Mouse (Mus musculus): Measurements from ENCODE around the gene Gm20388. TPM values are rescaled to one million over a fixed set of nuclear protein-coding genes. Genes with fewer than 3 reads are reported as not detected.

The Gm20388 gene
- total RNA-seq, 2 experiments from 2014 or later: 6.8 to 7.8 TPM

DNA sequence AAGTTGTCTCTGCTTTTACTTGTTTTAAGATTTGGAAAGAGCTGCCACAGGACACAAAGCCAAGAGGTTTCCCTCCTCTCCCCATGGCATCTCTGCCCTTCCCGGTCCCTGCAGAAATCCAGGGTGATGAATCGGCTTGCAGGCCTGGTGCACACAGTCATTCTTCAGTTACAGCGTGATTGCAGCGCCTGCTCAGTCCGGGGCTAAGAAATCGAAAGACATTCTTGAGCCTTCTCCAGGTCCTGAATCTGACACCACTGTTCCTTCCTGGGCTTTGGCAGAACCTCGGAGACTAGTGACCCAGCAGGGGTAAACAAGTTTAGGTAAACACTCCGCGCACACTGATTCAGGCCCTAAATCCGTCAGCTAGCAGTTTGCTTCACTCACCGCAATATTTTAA, 991.7 kb downstream of the Gm20388 start:
- intact Hi-C loops (cut with DNase I): no loop called here
- DNase-seq: no peak

DNA sequence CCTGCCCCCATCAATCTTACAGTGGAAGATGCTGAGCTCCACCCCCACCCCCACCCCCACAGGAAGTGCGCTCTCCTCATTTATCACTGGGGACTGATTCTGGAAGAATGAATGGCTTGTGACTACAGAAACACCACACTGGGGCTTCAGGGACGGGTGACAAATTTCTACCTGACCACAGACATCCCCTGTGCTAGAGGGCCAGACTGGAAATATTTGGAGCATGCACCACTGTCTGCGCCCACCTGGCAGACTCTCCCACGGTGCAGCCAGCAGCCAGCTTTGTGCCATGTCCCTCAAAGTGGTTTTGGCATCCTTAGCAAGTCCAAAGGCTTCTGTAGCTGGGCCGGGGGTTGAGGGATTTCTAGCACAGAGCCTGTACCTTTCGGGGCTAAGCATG, 997.0 kb downstream of the Gm20388 start:
- DNase-seq: no peak
- intact Hi-C loops (cut with DNase I): no loop called here

DNA sequence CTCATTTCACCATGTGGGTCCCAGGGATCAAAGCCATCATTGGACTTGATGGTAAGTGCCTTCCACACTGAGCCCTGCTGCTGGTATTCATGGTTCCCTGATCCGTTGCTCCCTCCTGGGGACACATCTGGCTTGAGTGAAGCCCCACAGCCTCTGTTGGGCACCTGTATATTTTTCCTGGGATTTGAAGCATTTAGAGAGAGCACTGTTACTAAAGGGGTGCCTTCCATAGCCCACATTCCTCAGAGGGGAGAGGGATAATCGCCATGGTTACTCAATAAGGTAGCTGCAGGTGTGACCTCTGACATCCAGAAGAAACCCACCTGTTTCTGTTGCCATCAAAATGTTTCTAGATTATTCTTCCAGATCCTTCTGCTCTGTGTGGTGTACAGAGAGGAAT, 1000.3 kb downstream of the Gm20388 start:
- intact Hi-C loops (cut with DNase I): no loop called here

DNA sequence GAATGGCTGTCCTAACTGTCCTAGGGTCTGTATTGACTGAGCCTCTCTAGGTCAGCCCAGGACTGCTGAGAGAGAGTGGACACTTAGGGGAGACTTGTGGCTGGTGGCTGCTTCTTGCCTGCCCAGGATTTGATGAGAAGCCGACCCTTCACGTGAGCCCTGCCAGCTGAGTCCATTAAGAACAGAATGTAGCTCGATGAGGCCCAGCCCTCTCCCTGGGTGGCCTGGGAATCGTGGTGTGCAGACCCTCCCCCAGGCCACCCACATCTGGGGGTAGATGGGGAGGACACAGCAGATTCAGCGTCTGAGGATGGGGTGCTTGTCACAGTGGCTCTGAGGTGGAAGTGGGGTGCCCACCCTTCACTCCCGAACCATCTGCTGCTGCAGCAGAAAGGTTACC, 1001.8 kb downstream of the Gm20388 start:
- no peak for DNase-seq
- intact Hi-C loops (cut with DNase I): no loop called here

More for the DNA sequence above, 1000.3 kb downstream of the Gm20388 start:
- DNase-seq: no peak

DNA sequence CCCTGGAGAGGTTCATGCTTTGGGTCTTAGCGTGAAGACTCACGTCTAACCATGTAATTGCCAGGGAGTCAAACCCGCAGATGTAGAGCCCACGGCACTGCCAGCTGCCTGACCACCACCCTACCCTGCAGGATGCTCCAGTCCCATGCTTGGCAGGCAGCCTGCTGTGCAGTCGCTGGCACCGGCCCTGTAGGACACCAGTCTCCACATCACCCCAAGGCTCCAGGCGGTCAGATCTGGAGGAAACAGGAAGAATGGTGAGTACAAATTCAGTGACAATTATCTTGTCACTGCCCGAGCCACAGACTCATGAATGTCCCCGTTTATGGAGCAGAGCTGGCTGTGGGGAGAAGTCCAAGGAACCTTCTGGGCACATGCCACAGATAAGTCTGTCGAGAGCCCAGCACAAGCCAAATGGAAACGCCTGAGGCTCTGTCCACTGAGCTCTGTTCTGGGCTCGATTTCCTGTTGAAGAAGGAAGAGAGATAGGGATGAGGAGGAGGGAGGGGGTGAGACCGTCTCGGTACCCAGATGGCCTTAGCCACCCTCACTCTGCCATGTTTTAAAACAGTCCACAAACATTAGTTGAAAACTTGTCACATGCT, 1006.3 kb downstream of the Gm20388 start:
- intact Hi-C loops (cut with DNase I): no loop called here
- no peak for DNase-seq

DNA sequence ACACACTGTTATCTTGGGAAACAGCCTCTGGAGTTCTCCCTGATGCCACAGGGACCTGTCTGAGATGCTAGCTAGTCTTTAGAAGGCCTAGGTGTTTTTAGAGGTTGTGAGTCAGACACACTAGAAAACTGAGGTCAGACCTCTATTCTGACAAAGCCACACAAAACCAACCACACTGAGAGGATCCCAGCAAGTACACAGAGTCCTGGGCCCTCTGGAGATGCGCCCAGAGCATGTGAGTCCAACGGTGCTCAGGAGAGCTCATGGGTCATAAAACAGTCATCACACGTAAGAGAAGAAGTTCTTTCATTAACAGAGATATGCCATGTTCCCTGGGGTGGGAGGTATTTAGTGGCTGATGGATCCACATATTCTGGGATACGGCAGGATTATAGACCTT, 1009.9 kb downstream of the Gm20388 start:
- intact Hi-C loops (cut with DNase I): no loop called here
- DNase-seq: no peak

DNA sequence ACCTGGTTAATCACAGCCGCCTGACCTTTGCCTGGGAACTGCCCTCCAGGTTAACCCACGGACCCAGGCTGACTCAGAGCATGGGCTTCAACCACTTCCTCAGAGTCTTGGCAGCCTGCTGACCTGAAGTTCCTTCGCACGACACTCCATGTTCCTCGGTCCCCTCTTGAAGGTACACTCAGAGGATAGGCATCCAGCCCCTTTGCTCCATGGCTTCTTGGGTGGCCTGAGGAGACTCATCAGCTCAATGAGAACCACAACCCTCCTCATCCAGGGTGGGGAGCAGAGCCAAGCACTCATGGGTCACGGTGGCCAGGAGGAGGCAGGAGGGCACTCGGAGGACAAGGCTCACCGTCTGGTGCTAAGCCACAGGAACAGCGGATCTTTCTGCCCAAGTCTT, 1015.6 kb downstream of the Gm20388 start:
- no peak for DNase-seq
- intact Hi-C loops (cut with DNase I): no loop called here

DNA sequence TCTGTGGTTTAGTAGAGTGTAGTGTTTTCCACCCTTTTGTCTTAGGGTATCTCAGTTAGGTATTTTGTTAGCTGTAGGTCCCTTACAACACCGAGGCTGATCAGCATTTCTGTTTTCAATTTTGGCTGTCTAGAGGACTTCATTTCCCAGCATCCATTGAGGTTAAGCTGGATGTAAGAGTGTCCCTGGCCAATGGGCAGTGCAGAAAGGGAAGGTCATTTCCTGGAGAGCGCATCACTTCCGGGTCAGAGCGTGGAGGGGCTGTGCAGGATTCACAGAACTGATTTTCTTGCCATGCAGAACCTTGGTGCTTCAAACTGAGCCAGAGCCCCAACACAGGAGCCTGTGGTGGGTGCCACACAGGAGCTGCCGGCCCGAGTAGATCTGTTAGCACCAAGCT, 1017.4 kb downstream of the Gm20388 start:
- no peak for DNase-seq
- intact Hi-C loops (cut with DNase I): no loop called here

DNA sequence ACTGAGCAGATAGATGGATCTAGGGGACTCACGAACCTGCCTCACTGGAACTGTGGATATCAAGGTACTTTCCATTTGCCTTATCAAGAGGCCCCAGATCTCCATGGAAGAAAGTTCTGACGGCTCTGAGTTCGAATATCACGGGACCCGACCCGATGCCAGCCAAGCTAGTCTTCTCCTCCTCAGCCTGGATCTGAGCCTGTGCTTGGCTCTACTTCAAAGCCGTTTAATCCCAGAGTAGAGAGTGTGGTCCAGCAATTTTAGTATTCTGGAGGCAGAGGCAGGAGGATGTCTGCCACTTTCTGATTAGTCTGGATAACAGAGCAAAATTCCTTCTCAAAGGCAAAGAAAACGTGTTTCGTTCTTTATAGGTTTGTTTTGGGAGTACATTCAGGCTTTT, 1024.0 kb downstream of the Gm20388 start:
- no peak for DNase-seq
- intact Hi-C loops (cut with DNase I): no loop called here

DNA sequence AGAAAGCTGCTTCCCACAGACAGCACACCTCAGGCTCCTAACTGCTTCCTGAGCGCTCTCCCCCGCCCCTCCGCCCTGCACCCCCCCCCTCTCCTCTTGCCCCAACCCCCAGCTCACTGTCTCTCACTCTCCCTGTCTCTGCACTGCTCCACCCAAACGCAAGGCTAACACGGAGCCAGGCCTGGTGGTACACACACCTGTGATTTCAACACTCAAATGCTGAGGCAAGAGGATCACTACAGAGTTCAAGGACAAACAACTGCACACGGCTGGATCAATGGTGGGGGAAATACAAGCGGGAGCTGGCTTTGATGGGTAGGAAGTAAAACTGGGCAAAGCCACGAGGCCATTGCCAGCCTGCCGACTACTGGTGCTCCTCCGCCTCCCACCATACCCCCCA, 1026.0 kb downstream of the Gm20388 start:
- no peak for DNase-seq
- intact Hi-C loops (cut with DNase I): no loop called here

DNA sequence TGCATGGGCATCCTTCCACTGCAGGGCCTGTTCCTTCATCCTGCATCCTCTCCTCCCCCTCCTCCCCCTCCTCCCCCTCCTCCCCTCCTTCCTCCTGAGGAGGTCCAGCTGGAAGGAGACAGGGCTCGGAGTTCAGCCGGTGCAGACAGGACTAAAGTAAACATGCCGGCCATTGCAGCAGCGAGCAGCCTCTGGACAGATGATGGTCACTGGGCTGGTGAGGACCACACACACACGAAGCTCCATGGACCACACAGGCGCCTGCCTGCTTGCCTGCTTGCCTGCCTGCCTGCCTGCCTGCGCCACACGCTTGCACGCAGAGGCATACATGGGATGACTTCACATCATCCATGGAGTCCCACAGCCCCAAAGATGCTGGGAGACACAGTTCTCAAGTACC, 1026.8 kb downstream of the Gm20388 start:
- intact Hi-C loops (cut with DNase I): no loop called here
- no peak for DNase-seq

DNA sequence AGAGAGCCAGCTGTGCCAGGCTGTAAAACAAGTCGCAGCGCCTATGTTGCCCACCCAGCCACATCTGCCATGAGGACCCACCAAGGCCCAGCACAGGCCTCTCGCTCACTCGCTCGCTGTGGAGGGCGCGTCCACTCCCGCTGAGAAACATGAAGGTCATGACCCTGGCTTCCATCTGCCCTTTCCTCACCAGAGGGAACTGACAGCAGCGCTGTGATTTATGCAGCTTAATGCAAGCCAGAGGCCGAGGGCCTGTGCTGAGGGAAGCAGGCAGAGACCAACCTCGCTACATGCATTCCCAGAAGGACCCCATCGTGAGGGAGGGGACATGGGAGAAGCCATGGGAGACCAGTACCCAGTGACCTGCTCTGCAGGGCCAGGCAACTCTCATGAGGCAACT, 1029.6 kb downstream of the Gm20388 start:
- intact Hi-C loops (cut with DNase I): no loop called here
- DNase-seq: no peak

DNA sequence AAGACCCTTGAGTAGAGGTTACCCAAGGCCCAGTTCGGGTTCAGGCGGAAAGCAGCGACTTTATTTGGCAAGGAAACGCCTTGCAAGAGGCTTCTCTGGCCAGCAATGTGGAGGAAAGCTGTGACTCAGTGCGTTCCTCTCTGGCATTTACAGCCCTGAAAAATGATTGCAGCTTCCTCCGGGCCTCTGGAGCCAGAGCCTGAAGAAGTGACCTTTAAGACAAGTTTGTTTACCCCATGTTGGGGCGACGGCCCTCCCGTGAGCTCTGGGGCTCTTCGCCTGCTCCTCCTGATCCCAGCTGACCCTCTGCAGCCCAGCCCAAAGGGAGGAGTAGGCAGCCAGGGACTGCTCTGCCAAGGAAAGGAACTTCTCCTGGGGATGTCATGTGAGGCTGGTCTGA, 1036.6 kb downstream of the Gm20388 start:
- intact Hi-C loops (cut with DNase I): no loop called here
- peak in 1 of 2 experiments; percentile 31 for DNase-seq

DNA sequence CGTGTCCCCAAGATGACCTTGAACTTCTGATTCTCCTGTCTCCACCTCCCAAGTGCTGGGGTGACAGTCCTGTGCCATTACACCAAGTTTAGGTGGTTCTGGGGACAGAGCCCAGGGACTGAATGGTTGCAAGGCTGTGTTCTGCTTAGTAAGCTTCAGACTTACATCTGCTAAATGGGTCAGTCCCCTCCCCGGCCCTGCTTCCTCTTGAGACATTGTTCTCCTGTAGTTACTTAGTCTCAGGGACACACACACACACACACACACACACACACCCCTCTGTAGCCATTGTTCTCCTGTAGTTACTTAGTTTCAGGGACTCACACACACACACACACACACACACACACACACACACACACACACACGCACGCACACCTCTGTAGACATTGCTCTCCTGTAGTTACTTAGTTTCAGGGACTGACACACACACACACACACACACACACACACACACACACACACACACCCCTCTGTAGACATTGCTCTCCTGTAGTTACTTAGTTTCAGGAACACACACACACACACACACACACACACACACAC, 1037.5 kb downstream of the Gm20388 start:
- intact Hi-C loops (cut with DNase I): no loop called here
- DNase-seq: no peak

DNA sequence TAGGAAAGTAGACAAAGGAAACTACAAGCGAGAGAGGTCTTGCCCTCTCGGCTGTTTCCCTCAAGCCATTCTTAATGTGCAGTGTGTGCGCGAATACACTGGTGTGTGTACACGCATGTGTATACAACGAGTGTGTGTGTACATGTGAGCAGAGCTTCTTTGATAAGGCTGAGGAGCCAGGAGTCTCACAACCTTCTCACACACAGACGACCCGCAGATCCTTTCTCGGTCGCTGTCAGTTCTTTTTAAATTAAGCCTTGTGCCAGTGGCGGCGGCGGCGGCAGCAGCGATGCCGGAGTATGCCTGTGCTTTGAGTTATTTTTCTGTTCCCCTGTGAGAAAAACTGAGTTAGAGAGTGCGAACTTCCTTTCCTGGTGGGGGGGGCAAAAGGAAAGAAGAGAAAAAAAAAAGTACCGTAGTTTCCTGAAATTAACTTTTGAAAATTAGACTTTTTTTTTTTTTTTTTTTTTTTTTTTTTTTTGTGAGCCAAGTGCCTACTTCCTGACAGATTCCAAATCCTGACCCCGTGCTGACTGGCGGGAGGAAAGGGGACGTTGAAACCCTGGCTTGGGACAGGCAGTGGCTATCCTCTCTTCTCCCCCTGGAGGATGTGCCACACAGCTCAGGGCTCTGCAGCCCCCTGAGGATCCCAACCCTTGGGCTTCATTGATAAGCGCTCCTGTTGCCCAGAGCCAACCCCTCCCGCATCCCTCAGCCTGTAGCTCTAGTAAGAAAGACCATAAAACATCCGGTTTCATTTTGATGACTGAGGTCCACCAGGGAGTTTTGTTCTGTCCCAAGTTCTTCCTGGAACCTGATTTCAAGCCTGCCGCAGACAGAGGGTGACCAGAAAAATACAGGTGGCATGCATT, 1038.2 kb downstream of the Gm20388 start:
- DNase-seq: no peak
- intact Hi-C loops (cut with DNase I): no loop called here

DNA sequence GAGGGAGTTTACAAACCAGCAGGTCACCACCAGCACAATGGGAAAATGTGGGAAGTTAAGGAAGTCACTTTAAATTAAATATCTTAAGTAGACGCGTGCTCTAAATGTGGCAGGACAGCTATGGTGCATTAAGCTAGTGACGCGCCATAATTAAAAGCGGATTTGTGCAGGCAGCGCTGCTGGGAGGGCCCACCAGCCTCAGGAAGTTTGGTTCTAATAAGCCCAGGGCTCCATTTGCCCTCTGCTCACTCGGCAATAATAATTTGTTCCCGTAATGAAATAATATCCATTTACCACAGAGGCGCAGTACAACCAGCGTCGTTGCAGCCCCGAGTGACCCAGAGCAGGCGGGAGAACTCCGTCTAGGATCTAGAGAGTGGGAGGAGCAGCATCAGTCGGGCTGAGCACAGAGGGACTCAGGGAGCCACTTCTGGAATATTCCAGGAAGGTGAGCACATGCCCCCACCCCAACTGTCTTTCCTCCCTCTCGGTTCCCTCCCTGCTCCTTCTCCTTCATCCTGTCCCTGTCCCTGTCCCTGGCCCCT, 1040.1 kb downstream of the Gm20388 start:
- DNase-seq: no peak
- intact Hi-C loops (cut with DNase I): no loop called here

DNA sequence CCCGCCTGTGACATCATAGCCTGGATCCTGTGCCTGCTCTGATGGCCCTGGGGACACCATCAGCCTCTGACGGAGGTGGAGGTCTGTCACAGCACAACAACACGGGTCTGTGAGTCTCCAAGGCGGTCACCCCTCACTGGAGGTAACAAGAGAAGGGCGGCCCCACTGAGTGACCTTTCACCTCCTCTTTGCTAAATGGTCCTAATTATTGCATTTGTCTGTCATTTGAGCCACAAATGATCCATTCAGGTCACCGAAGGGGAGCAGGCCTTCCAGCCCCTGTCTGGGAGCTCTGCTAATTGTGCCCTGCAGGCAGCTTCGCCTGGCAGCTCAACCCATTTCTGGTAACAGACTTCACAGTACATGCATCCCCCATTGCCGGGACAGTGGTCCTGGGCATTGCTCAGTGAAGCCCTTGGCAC, 1048.8 kb downstream of the Gm20388 start:
- intact Hi-C loops (cut with DNase I): no loop called here
- no peak for DNase-seq

DNA sequence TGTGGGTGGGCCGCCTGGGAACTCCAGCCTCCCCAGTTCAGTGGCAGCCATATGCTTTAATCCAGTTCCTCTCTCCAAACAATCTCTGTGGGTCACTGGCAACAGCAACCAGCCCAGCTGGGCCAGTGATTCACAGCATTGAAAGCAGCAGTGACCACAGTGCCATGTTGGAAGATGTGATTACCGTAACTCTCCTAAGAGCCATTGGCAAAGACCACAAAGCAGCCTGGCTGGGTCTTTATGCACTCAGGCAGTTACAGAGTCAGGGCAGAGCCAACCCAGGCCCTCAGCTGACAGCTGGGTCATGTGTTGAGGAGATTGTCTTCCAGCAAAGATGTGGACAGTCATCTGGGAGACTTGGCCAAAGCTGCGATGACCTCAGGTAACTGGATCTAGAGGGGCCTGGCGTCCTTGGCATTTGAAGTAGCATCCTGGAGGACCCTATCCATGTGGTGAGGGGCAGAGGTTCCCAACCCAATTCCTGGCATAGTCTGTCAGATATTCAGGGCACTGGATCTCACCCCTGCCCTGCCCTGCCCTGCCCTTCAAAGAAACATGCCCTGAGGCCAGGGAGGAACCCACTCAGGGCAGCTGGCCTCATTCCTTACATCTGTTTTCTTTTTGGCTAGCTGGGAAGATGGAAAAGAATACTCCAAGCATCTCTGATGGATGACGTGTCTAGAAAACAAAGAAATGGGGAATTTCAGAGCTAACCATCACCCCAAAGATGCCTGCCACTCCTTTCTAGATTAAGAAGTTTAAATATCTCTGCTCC, 1052.2 kb downstream of the Gm20388 start:
- intact Hi-C loops (cut with DNase I): no loop called here
- no peak for DNase-seq

DNA sequence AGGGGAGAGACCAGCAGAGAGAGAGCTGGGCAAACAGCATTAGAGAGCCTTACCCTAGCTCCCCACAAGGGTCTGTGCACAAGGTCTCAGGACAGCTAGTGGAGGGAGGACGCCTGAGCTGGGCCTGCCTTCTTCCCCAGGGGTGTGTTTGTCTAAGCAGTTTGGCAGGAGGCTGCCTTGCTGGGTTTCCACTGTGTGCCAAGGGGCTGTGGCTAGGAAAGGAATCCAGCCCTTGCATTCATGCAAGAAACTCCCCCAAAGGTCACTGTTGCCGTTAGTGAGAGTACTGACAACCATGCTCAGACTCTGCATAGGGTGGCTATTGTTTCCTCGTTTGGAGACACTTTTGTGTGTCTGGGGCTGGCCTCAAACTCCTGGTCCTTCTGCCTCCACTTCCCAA, 1055.9 kb downstream of the Gm20388 start:
- no peak for DNase-seq
- intact Hi-C loops (cut with DNase I): no loop called here

DNA sequence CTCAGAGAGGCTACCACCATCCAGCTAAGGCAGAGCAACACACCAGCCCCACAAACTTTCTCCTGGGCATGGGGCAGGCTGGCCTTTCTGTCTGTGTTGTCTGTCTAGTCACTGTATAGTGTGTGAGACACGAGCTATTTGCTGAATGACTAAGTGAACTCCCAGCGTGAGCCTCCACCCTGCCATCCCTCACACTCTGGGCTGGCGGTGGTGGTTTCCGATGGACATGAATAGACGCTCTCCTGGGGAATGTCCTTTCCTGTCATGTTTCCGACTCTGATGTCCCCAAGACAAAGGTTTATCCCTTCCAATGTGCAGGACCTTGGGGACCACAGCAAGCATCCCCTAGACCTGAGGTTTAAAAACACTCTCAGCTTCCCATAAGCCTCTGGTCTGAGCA, 1057.7 kb downstream of the Gm20388 start:
- DNase-seq: no peak
- intact Hi-C loops (cut with DNase I): no loop called here

DNA sequence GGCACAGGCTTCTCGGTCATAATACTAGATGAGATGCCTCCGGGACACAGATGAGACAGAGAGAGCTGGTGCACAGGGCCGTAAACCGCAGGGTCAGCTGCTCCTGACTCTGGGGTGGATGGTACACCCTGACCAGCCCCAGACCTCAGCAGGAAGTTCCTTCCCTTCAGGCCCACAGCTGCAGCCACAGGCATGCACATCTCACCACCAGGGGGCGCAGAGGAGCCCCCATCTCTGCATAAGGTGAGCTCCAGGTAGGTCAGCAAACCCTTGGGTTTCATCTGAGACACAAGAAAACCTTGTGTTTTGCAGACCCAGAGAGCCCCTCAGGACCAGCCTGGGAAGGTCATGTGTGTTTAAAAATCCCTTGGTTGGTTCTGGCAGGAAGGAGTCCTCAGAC, 1059.7 kb downstream of the Gm20388 start:
- DNase-seq: no peak
- intact Hi-C loops (cut with DNase I): loop anchor here (2.0 kb wide), 1 partner anchor 122 kb away; no protein-coding TSS in a partner anchor
